Mouse (Mus musculus) midbrain, embryonic 14.5 days (tissue): ENCODE measurements at regions not wholly inside any gene's neighbourhood (a gene's known extent, or its start where the extent isn't known, plus 50 kb on each side); places are given as distances from the start of the nearest gene placed in this dataset.
A peak's percentile ranks its signal among the peaks of the same experiment; 100 is the strongest.

ENCODE experiments used
- ATAC-seq: fragments of 200-750 bp; cut with Nextera tagmentation; 2 replicates; pipeline ENCODE4 v1.8.0; 2017; ENCODE audit warnings: moderate number of reproducible peaks, moderate library complexity; ENCODE audit not compliant: low FRiP score, low TSS enrichment
- DNase-seq: peaks from one replicate; pipeline ENCODE4 v3.0.0-alpha.2; 2015
- H3K27ac ChIP-seq: fragments of 300-500 bp; sonication (generic); replicated peaks from 2 replicates; pipeline ENCODE4 v1.5.1; 2014; ENCODE audit warnings: mild to moderate bottlenecking, low read depth, low read length, moderate library complexity
- H3K27me3 ChIP-seq: fragments of 300-500 bp; sonication (generic); 2 replicates; pipeline ENCODE4 v1.6.1; 2014; ENCODE audit warnings: low read length, control low read depth, mixed read lengths; ENCODE audit not compliant: control insufficient read depth, insufficient read depth
- H3K36me3 ChIP-seq: fragments of 300-500 bp; sonication (generic); 2 replicates; pipeline ENCODE4 v1.6.1; 2014; ENCODE audit warnings: low read length, control low read depth; ENCODE audit not compliant: control insufficient read depth, insufficient read depth
- H3K4me1 ChIP-seq: fragments of 300-500 bp; sonication (generic); 2 replicates; pipeline ENCODE4 v1.6.1; 2014; ENCODE audit warnings: mild to moderate bottlenecking, antibody characterized with exemption, low read length, control low read depth; ENCODE audit not compliant: control insufficient read depth, insufficient read depth
- H3K4me2 ChIP-seq: fragments of 300-500 bp; sonication (generic); 2 replicates; pipeline ENCODE4 v1.6.1; 2014; ENCODE audit warnings: mild to moderate bottlenecking, low read length, moderate library complexity
- H3K4me3 ChIP-seq: fragments of 300-500 bp; sonication (generic); replicated peaks from 2 replicates; pipeline ENCODE4 v1.5.1; 2014; ENCODE audit warnings: low read depth, low read length
- H3K9ac ChIP-seq: fragments of 300-500 bp; sonication (generic); replicated peaks from 2 replicates; pipeline ENCODE4 v1.6.1; 2014; ENCODE audit warnings: mild to moderate bottlenecking, low read length, moderate library complexity
- H3K9me3 ChIP-seq: fragments of 300-500 bp; sonication (generic); 2 replicates; pipeline ENCODE4 v1.6.1; 2016; ENCODE audit warnings: low read length, control low read depth, mixed read lengths; ENCODE audit not compliant: control insufficient read depth
- WGBS: fragments of 180-500 bp; shearing (Covaris S2); extraction: QIAGEN DNeasy Blood & Tissue Kit; methylation state at CpG from one replicate; pipeline ENCODE4 v1.1.7; 2014; 5-methylcytosine and 5-hydroxymethylcytosine counted together

DNA sequence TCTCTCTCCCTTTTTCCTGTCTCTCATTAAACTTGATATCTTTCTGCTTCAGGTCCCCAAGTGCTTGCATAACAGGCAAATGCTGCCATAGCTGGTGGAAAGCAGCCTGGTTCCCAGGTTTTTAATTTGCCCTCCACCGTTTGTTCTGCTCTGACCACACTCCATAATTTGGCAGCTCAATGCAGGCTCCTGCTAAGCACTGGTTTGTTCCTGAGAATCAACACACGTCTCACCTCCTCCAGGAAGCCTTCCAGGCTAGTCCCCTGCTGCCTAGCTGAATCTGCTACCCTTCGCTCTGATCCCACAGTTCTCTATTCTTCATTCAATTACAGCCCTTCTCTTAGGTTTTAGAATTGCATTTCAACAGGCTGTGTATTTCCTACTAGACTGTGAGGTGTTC, 152.4 kb upstream of the Ppp2r3a start:
- DNase-seq (no peak), ATAC-seq (no peak)
- Histone ChIP-seq H3K27me3 (no peaks in the 10 kb centered on the region), H3K9ac (no peak overlapping the region), H3K27ac (peak overlapping the region; percentile 70), H3K4me3 (no peak overlapping the region), H3K4me1 (peaks cover 23% of the 10 kb centered on the region), H3K4me2 (no peak overlapping the region), H3K36me3 (no peaks in the 10 kb centered on the region), H3K9me3 (no peaks in the 10 kb centered on the region)
- 63% methylated on average over 3 of the region's 3 CpGs for WGBS

DNA sequence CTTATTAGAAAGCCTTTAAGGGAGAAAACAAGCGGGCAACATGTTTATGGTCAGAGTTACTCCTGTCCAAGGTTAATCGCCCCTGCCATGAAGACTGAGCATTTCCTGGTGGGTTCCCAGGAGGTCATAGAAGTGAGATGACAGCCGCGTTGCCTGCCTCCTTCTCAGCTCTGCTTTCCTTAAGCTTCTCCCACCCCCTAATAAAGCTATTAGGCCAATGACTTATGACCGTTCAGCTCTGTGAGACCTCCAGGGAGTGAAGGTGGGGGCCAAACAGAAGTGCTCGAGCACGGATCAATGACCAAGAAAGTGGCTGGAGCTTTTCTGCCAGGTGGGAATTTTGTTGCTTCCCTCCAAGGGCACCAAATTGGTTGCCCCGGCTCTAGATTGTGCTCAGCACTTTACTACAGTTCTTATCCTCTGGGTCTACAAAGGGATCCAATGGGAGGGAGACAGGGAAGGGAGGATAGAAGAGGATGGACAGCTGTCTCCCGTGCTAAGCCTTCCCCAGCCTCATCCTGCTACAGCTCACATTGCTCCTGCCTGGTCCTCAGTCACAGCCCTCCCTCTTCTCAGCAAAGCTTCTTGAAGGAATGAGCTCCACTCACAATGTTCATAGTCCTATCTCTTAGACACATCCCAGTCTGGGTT, 151.1 kb upstream of the Ppp2r3a start:
- Histone ChIP-seq H3K27ac (no peak overlapping the region), H3K36me3 (no peaks in the 10 kb centered on the region), H3K9me3 (no peaks in the 10 kb centered on the region), H3K4me2 (no peak overlapping the region), H3K4me3 (no peak overlapping the region), H3K27me3 (no peaks in the 10 kb centered on the region), H3K9ac (no peak overlapping the region), H3K4me1 (peaks cover 20% of the 10 kb centered on the region)
- no peak for DNase-seq
- 72% methylated on average over 9 of the region's 9 CpGs for WGBS
- no peak for ATAC-seq

DNA sequence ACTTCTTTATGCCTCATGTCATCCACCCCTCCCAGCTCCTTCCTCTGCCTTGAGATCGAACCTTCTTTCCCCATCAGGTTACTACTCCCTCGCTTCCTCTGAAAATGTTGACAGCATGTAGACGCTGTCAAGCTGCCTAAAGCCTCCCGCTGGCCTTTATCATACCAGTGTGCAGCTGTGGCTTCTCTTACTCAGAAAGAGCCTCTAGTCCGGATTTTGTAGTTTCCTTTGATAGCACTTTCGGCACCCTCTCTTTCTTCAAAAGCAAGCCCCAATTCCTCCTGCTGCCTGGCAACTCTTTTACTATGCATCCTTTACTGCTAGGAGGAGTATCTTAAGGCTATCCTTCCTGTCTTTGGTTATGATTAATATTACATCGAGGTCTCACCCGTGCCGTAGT, 149.8 kb upstream of the Ppp2r3a start:
- WGBS: 84% methylated on average over 9 of the region's 9 CpGs
- Histone ChIP-seq H3K27ac (no peak overlapping the region), H3K4me1 (peaks cover 7% of the 10 kb centered on the region), H3K27me3 (no peaks in the 10 kb centered on the region), H3K9me3 (no peaks in the 10 kb centered on the region), H3K9ac (no peak overlapping the region), H3K4me2 (no peak overlapping the region), H3K36me3 (no peaks in the 10 kb centered on the region), H3K4me3 (no peak overlapping the region)
- DNase-seq: no peak
- ATAC-seq: no peak

DNA sequence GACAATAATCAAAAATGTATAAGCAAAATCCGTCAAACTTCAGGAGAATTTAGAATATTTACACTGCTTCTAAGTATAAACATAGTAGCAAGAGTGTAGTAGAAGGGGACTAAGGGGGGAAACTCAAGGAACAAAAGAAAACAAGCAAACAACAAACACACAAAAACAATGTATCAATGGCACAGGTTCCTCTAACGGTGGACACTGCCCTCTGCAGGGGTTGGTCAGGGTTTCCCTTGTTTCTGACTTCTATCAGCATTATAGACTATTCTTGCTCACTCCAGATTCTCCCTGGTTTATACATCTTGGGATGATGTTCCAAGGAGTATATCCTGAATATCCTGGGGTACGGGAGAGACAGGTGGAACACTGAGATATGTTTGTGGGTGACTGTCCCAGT, 147.3 kb upstream of the Ppp2r3a start:
- WGBS: 79% methylated on average over 3 of the region's 3 CpGs
- H3K4me2 ChIP-seq: no peak overlapping the region
- no peaks in the 10 kb centered on the region for H3K9me3 ChIP-seq
- H3K27ac ChIP-seq: no peak overlapping the region
- no peak overlapping the region for H3K4me3 ChIP-seq
- H3K9ac ChIP-seq: no peak overlapping the region
- ATAC-seq (no peak), DNase-seq (no peak)
- no peaks in the 10 kb centered on the region for H3K36me3 ChIP-seq
- no peaks in the 10 kb centered on the region for H3K27me3 ChIP-seq
- 0 out of 2 replicates have a peak, but pooled peaks cover 3% of the 10 kb centered on the region for H3K4me1 ChIP-seq

DNA sequence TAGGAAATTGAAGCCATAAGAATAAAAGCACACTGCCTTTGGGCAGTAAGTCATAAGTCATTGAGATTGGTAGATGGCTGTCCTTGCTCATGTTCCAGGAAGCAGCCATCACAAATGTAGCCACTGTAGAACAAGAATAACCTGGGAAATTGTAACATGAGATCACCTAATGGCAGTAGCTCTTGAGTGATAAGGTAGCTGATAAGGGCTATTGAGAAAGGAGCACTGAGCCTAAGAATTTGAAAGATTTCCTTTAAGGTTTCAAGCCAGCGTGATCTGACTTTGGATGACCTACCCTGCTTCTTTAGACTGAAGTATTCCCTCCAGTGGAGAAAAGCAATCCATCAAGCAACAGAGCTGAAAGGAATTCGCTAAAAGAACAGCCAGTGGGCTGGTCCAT, 117.8 kb upstream of the Ppp2r3a start:
- Histone ChIP-seq H3K4me3 (no peak overlapping the region), H3K36me3 (no peaks in the 10 kb centered on the region), H3K9me3 (no peaks in the 10 kb centered on the region), H3K9ac (no peak overlapping the region), H3K4me1 (no peaks in the 10 kb centered on the region), H3K27ac (no peak overlapping the region), H3K27me3 (no peaks in the 10 kb centered on the region), H3K4me2 (no peak overlapping the region)
- 69% methylated on average over 2 of the region's 2 CpGs for WGBS
- DNase-seq (no peak), ATAC-seq (no peak)

DNA sequence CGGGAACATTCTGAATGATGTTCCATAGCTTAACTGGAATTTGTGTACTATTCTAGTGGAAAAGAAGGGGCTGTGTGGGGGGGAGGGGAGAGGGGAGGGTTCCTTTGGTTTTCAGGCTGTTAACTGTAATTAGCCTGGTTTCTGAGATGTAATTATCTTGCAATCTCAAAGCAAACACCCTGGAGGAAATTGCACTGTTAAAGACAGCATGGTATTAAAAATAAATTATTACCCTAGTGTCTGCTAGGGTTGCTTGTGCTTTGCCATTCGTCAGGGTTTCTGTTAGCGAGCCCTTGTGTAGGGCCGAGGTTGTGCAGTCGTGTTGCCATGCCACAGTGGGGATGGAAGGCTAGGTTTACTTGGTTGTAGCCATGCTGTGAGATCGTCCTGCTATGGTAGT, 105.0 kb upstream of the Ppp2r3a start:
- DNase-seq (peak; percentile 19), ATAC-seq (no peak)
- Histone ChIP-seq H3K9ac (no peak overlapping the region), H3K4me1 (no peaks in the 10 kb centered on the region), H3K4me3 (no peak overlapping the region), H3K9me3 (no peaks in the 10 kb centered on the region), H3K27ac (no peak overlapping the region), H3K4me2 (no peak overlapping the region), H3K27me3 (no peaks in the 10 kb centered on the region), H3K36me3 (no peaks in the 10 kb centered on the region)
- 75% methylated on average over 6 of the region's 6 CpGs for WGBS

DNA sequence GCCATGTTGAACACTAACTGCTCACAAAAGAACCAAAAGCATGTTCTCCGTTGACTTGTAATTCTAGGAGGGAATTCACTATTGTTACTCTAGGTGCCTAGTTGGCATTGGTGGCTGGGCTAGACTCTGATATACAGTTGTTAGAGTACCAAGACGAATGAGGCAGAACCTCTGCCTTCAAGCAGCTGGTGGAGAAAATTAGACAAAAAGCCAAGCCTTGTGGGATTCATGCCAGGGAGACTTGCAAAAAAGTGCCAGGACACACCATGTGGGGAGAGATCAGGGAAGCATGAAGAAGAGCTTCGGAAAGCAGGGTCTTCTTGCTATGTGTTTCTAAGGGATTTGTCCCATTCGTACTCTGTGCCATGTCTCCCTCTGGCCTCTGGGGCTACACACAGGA, 97.2 kb upstream of the Ppp2r3a start:
- no peak overlapping the region for H3K4me2 ChIP-seq
- no peak overlapping the region for H3K9ac ChIP-seq
- no peaks in the 10 kb centered on the region for H3K27me3 ChIP-seq
- no peak overlapping the region for H3K27ac ChIP-seq
- no peaks in the 10 kb centered on the region for H3K4me1 ChIP-seq
- DNase-seq (no peak), ATAC-seq (no peak)
- no peaks in the 10 kb centered on the region for H3K9me3 ChIP-seq
- no peak overlapping the region for H3K4me3 ChIP-seq
- no peaks in the 10 kb centered on the region for H3K36me3 ChIP-seq
- WGBS: 96% methylated on average over 4 of the region's 4 CpGs

DNA sequence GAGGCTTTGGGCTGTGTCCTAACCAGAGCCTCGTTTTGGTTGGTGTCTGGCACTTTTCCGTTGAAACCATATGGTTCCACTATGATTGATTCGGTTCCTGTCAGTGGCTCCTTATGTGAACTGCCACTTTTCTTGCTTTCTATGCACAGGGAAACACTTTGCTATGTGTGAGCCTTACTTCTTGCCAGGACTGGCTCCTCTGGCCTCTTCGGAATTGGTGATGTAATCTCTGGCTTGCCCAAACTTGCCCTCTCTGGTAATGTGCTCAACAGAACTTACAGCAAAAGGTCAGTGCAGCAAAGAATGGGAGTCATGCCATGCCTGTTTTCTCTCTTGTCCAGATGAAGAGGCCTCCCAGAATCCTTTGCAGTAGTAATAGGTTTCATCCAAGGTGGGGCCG, 91.3 kb upstream of the Ppp2r3a start:
- no peaks in the 10 kb centered on the region for H3K27me3 ChIP-seq
- no peak for ATAC-seq
- H3K36me3 ChIP-seq: no peaks in the 10 kb centered on the region
- no peak overlapping the region for H3K4me2 ChIP-seq
- H3K9me3 ChIP-seq: no peaks in the 10 kb centered on the region
- H3K9ac ChIP-seq: no peak overlapping the region
- H3K27ac ChIP-seq: no peak overlapping the region
- H3K4me3 ChIP-seq: no peak overlapping the region
- no peak for DNase-seq
- no peaks in the 10 kb centered on the region for H3K4me1 ChIP-seq
- whole genome bisulfite sequencing: 86% methylated on average over 5 of the region's 5 CpGs

DNA sequence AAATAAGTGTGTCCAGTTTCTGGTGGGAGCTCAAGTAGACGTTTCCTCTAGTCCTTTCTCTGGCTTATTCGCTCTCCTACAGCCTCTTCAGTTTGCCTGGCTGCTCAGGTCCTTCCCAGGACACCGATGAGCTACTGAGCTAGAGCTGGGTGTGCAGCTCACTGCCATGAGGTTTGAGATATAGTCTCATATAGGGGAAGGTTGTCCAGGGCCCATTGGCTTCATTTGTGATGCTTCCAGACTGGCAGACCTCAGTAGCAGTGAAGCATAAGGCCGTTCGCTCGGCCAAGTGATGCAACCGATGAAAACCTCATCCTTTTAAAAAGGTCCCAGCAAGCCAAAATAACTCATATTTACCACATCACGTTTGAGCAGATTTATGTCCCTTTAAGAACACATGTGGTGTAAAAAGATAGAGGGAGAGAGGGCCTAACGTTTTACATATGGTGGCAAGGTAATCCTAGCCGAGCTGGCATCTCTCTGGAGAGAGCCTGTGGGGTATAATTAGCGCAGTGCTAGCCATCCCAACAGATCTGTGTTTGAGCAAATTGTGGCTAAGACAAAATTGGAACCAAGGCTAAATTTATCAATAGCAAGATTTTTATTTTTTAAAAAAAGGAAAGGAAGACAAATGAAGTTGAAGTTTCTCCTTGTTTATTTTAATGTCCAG, 89.3 kb upstream of the Ppp2r3a start:
- Histone ChIP-seq H3K9me3 (no peaks in the 10 kb centered on the region), H3K27me3 (no peaks in the 10 kb centered on the region), H3K36me3 (no peaks in the 10 kb centered on the region), H3K27ac (no peak overlapping the region), H3K4me1 (no peaks in the 10 kb centered on the region), H3K4me3 (no peak overlapping the region), H3K4me2 (no peak overlapping the region), H3K9ac (no peak overlapping the region)
- WGBS: 76% methylated on average over 11 of the region's 11 CpGs
- DNase-seq (no peak), ATAC-seq (no peak)
